Mouse (Mus musculus): ENCODE data around the gene Casc3. TPM values are rescaled to one million over a fixed set of nuclear protein-coding genes. Genes with fewer than 3 reads are reported as not detected.

The Casc3 gene
- polyA plus RNA-seq, 1 experiment: 36.7 TPM

- Histone ChIP-seq H3K4me3 (ENCODE audit: insufficient read depth, low read length) (no peak overlapping the region), H3K27ac (ENCODE audit: insufficient read depth, low read length) (no peak overlapping the region), H3K4me1 (ENCODE audit: control insufficient read depth, insufficient read depth, low read length) (0 out of 2 replicates have a peak, but pooled peaks cover 4% of the 10 kb centered on the region)
- TF ChIP-seq POLR2A (IDR thresholded peaks at IDR 0.05; ENCODE audit: low read depth, low read length) (no peak), CTCF (IDR thresholded peaks at IDR 0.05; ENCODE audit: borderline replicate concordance, insufficient read depth, low read length) (0 out of 2 replicates have a peak, but pooled peaks have one; percentile 9)
Observed at GRCm38 (mm10) chr11:98858759-98859731, 54.3 kb downstream of the Casc3 start.

DNA sequence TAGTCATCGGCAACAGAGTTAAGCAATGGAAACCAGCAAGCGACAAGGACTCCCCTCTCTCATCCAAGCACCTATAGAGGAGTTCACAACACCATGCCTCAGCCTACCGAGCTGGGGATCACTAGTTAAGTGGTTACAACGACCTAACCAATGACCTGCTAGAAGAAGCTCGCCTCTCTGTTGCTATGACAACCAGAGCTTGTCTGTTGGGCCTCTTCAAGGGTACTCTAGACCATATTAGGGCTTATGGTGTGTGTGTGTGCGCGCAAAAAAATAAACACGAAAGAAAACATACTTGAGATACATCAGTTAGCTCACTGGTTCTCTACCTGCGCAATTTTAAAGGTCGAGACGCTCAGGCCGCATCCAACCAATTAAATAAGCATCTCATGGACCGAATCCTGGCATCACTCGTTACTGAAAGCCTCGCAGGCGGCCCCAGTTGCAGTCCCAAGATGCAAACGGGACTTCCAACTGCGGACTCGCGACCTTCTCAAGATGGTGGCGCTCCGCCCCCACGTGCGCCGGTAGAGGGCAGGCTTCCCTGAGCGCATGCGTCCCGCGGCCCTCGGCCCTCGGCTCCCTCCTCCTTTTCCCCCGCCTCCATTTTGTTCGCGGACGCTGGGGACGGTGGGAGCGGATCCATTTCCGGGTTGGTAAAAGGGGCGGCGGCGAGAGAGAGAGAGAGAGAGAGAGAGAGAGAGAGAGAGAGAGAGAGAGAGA lies 58.5 kb downstream of the Casc3 start, which contains the start of gene Wipf2:
Wipf2 (plus strand) TSS at position 611 of the 723 bp plus-strand sequence.
- peak; percentile 53; the same call in 1 of the 2 replicates for TF ChIP-seq CTCF (IDR thresholded peaks at IDR 0.05; ENCODE audit: borderline replicate concordance, insufficient read depth, low read length)
- peak; percentile 78 for TF ChIP-seq POLR2A (IDR thresholded peaks at IDR 0.05; ENCODE audit: low read depth, low read length)
- H3K4me1 ChIP-seq (ENCODE audit: control insufficient read depth, insufficient read depth, low read length): 0 out of 2 replicates have a peak, but pooled peaks cover 4% of the 10 kb centered on the region
- H3K4me3 ChIP-seq (ENCODE audit: insufficient read depth, low read length): peak within 1 kb of the TSS; percentile 55
- H3K27ac ChIP-seq (ENCODE audit: insufficient read depth, low read length): peak within 1 kb of the TSS; percentile 75; the same call in 1 of the 2 replicates

DNA sequence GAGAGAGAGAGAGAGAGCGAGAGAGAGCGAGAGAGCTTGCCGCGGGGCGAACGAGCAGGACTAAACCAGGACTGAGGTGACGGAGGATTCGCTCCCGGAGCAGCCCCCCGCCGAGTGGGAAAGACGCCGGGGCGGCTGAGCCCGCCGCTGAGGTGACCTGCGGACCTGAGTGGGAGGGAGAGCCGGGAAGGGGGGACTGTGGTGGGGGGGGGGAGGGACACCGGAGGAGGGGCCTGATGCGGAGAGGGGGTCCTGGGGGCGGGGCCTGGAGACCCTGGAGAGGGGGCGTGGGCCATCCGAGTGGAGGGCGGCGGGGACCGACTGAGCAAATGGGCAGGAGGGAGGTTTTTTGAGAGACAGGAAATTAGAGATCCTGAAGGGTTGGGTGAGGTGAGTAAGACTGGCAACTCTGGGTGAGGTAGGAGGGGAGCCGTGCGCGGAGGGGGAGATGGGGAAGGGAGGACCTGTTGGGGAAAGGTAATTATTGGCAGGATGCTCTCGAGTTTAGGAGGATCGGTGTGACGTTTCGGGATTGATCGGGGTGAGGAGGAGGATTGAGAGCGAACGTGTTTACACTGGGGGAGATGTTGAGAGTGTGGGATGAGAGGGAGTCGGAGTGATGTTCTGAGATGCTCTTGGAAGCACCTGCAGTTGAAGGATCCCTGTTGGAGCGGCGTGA lies 59.2 kb downstream of the Casc3 start:
- TF ChIP-seq POLR2A (IDR thresholded peaks at IDR 0.05; ENCODE audit: low read depth, low read length): no peak
- no peak for TF ChIP-seq CTCF (IDR thresholded peaks at IDR 0.05; ENCODE audit: borderline replicate concordance, insufficient read depth, low read length)
- H3K27ac ChIP-seq (ENCODE audit: insufficient read depth, low read length): peak overlapping the region; percentile 75; the same call in 1 of the 2 replicates
- H3K4me1 ChIP-seq (ENCODE audit: control insufficient read depth, insufficient read depth, low read length): 0 out of 2 replicates have a peak, but pooled peaks cover 4% of the 10 kb centered on the region
- peak overlapping the region; percentile 55 for H3K4me3 ChIP-seq (ENCODE audit: insufficient read depth, low read length)

GRCm38 (mm10) chr11:98867293-98867692 lies 62.6 kb downstream of the Casc3 start:
- Histone ChIP-seq H3K4me3 (ENCODE audit: insufficient read depth, low read length) (no peak overlapping the region), H3K27ac (ENCODE audit: insufficient read depth, low read length) (no peak overlapping the region), H3K4me1 (ENCODE audit: control insufficient read depth, insufficient read depth, low read length) (peaks cover 4% of the 10 kb centered on the region; the same call in 1 of the 2 replicates)
- TF ChIP-seq CTCF (IDR thresholded peaks at IDR 0.05; ENCODE audit: borderline replicate concordance, insufficient read depth, low read length) (no peak), POLR2A (IDR thresholded peaks at IDR 0.05; ENCODE audit: low read depth, low read length) (no peak)

DNA sequence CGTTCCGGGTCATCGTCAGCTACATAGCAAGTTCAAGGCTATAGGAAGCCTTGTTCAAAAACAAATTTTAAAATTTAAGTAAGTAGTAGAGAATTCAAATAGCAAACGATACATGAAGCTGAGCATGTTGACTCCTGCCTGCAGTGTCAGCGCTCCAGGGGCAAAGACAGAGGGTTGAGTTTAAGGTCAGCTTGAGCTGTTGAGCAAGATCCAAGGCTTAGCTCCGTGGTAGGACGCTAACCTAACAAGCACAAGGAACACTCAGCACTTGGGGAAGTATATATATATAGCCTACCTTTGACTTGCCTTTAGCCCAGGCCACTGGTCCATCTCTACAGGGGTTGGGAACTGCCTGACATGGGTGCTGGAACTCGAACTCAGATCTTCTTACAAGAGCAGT lies 65.2 kb downstream of the Casc3 start:
- no peak overlapping the region for H3K27ac ChIP-seq (ENCODE audit: insufficient read depth, low read length)
- no peak for TF ChIP-seq CTCF (IDR thresholded peaks at IDR 0.05; ENCODE audit: borderline replicate concordance, insufficient read depth, low read length)
- no peak for TF ChIP-seq POLR2A (IDR thresholded peaks at IDR 0.05; ENCODE audit: low read depth, low read length)

GRCm38 (mm10) chr11:98870791-98871190 lies 66.1 kb downstream of the Casc3 start:
- TF ChIP-seq CTCF (IDR thresholded peaks at IDR 0.05; ENCODE audit: borderline replicate concordance, insufficient read depth, low read length) (no peak), POLR2A (IDR thresholded peaks at IDR 0.05; ENCODE audit: low read depth, low read length) (no peak)
- no peak overlapping the region for H3K4me3 ChIP-seq (ENCODE audit: insufficient read depth, low read length)
- H3K4me1 ChIP-seq (ENCODE audit: control insufficient read depth, insufficient read depth, low read length): no peaks in the 10 kb centered on the region; the same call in 1 of the 2 replicates

More for the DNA sequence above, 65.2 kb downstream of the Casc3 start:
- H3K4me1 ChIP-seq (ENCODE audit: control insufficient read depth, insufficient read depth, low read length): no peaks in the 10 kb centered on the region; the same call in 1 of the 2 replicates
- H3K4me3 ChIP-seq (ENCODE audit: insufficient read depth, low read length): no peak overlapping the region

GRCm38 (mm10) chr11:98871416-98871815 lies 66.7 kb downstream of the Casc3 start:
- TF ChIP-seq CTCF (IDR thresholded peaks at IDR 0.05; ENCODE audit: borderline replicate concordance, insufficient read depth, low read length) (no peak), POLR2A (IDR thresholded peaks at IDR 0.05; ENCODE audit: low read depth, low read length) (no peak)
- Histone ChIP-seq H3K4me3 (ENCODE audit: insufficient read depth, low read length) (no peak overlapping the region), H3K4me1 (ENCODE audit: control insufficient read depth, insufficient read depth, low read length) (no peaks in the 10 kb centered on the region; the same call in 1 of the 2 replicates), H3K27ac (ENCODE audit: insufficient read depth, low read length) (0 out of 2 replicates have a peak overlapping the region, but pooled peaks have one; percentile 1)

More at GRCm38 (mm10) chr11:98870791-98871190, 66.1 kb downstream of the Casc3 start:
- no peak overlapping the region for H3K27ac ChIP-seq (ENCODE audit: insufficient read depth, low read length)

- 0 out of 2 replicates have a peak overlapping the region, but pooled peaks have one; percentile 1 for H3K27ac ChIP-seq (ENCODE audit: insufficient read depth, low read length)
Observed at GRCm38 (mm10) chr11:98872040-98872439, 67.3 kb downstream of the Casc3 start.

More at GRCm38 (mm10) chr11:98872040-98872439, 67.3 kb downstream of the Casc3 start:
- H3K4me3 ChIP-seq (ENCODE audit: insufficient read depth, low read length): no peak overlapping the region
- no peaks in the 10 kb centered on the region; the same call in 1 of the 2 replicates for H3K4me1 ChIP-seq (ENCODE audit: control insufficient read depth, insufficient read depth, low read length)
- no peak for TF ChIP-seq POLR2A (IDR thresholded peaks at IDR 0.05; ENCODE audit: low read depth, low read length)
- TF ChIP-seq CTCF (IDR thresholded peaks at IDR 0.05; ENCODE audit: borderline replicate concordance, insufficient read depth, low read length): no peak

Data from embryonic fibroblast, embryonic 13.5 days (primary cell).